Mouse (Mus musculus) CD4-positive, CD25-positive, alpha-beta regulatory T cell, adult 4 months (primary cell): Measurements from ENCODE around the gene Ptgfrn. TPM values are rescaled to one million over a fixed set of nuclear protein-coding genes. Genes with fewer than 3 reads are reported as not detected.

Experiments
- ATAC-seq: one replicate; pipeline ENCODE4 v1.8.0; 2017
- polyA plus RNA-seq, 2 experiments: library from polyadenylated mRNA; unstranded; fragments of 100-300 nt; shearing (Covaris generic); gene quantifications; one replicate each; pipeline ENCODE4 v1.2.1; 2017

Ptgfrn gene
- polyA plus RNA-seq, 2 experiments from 2014 or later = 0.73 to 1.0 TPM

DNA sequence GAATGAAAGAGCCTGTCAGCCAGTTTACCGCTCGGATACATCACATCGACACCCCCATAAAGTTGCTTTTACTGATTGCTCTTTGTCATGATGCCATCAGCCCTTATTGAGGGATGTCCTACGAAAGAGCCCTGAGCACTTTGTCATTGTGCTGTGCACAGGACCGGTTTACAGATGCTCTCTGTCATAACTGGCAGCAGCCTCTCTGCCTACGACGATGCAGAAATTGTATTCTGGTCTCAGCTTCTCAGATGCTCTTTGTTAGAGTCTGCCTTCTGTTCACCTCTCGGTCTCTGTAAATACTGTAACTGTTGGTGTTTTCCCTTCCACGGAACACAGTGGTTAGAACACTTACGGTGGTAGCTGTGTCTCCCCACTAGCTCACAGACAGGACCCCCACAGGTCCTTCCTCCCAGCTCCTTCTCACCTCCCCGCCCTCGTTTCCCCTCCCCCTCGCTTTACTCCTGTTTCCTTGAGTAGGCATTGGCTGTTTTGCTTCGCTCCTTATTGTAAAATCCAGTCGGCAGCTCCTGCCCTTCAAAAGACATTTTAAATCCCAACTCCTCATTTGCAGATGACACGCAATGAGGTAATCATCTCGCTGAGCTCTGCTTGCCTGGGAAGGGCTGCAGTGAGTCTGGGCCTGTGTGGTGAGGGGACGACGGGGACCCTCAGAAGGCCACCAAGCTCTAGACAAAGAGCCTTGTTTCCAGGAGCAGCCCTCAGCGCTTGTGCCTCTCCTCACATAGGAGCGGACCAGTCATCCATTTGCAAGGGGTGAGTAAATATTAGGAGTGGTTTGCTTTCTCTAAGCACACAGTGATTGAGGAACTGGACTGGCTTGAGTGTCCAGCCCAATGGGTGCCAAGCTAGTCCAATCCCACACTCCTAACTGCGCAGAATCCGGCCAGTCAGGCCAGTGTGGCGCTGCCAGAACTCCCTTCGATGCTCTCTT is 6.6 kb upstream of the Ptgfrn start:
- no peak for ATAC-seq

DNA sequence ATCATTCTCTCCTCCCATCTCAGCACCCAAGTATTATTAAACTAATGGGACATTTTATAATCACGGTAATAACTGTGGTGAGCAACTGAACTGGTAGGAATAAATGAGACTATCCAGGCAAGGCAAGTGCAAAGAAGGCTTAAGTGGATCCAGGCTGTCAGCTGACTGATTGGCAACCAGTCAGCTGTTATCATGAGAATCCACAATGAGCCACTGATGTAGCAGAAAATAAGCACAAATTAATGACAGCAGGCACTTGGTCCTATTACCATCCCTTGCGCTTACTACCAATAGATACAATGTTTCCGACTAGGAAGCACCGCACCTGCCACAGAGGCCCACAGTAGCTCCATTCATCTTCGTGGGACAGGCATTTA is 2.4 kb upstream of the Ptgfrn start:
- ATAC-seq = no peak

DNA sequence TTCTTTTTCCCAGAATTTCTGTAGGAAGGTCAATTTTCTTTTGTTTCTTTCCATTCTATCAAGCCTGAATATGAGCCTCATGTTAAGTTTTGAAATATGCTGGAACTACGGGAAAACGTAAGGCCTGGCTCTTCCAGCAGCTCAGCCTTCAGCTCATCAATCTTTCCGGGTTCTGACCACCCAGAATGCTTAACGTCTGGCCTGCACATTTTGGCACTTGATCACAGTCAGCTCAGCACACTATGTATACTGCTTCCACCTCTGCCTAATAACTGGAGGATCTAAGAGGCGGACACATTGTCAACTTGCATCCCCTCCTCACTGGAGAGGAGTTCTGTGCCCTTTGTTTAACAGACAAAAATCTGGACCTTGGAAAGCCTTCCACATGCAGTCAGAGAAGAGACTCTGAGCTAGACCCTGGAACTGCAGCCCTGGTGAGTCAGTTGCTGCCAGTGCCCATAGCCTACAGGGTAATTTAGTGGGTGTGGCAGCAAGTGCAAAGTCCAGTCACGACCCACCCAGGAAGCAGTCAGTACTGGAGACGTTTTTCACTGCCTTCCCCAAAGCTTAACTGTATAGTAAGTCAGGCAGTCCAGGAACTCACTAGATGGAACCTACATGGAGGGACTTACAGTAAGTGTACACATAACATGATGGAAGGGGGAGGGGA is 1.9 kb upstream of the Ptgfrn start:
- ATAC-seq = no peak

DNA sequence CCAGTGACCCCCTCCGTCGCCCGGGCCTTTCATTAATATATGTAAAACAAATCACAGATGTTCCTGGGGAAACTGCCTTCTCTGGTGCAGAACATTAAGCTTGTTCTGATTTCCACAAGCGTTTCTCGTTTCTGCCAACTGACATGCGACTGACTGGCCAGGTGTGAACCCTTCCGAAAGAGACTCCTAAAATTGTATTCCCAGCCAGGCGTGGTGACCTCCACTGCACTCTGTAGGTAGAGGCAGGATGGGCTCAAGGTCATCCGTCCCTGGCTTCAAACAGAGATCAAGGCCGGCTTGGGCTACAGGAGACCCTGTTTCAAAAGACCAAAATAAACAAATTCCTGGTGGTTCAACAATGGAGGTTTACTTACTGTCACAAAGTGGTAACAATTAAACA is 1.2 kb upstream of the Ptgfrn start:
- no peak for ATAC-seq

DNA sequence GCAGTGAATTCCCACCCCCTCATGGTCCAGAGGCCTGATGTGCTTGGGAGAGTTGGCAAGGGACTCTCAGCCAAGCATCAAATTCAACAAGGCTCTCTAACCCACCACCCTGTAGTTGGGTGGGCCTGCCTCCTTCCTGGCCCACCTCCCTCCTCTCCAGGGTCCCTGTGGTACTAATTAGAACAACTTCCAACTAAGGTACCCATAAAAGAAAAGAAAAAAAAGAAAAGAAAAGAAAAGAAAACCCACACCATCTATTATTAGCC is 693 bp upstream of the Ptgfrn start:
- ATAC-seq = no peak

DNA sequence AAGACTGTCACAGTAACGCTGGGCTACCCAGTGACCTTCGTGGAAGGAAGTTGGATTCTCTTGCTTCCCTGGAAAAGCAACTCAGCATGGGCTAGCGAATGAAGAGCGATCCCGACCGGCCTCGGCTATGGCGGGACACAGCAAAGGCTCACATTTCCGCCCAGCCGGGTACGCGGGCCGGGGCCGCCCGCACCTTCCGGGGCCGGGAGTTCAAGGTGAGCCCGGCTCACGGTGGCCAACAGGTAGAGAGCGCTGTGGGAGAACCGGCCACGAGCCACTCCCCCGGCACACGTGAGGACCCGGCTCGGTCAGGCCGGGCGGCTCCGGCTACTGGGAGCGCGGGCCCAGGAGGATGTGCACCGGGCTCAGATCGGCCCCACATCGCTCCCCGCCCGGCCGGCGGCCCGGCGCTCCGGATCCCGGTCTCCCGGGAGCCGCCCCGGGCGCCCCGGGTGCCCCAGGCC is 488 bp downstream of the Ptgfrn start:
- peak; percentile 71 for ATAC-seq

DNA sequence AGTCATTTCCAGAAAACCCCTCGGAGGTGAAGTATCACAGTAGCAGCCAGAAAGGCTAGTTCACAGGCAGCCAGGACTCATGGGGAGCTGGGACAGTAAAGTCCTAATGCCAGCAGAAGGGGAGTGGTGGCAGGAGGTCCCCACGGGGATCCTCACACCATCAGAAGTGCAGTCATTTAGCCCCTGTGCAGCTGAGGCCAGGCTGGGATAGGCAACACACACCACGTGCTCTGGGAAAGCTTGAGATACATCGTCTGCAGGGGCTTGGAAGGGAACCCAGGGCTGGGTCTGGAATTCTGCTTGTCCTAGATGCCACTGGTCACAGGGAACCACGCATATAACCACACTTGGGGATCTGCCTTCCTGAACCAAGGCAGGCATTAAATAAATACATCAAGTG is 1.2 kb downstream of the Ptgfrn start:
- ATAC-seq = no peak

DNA sequence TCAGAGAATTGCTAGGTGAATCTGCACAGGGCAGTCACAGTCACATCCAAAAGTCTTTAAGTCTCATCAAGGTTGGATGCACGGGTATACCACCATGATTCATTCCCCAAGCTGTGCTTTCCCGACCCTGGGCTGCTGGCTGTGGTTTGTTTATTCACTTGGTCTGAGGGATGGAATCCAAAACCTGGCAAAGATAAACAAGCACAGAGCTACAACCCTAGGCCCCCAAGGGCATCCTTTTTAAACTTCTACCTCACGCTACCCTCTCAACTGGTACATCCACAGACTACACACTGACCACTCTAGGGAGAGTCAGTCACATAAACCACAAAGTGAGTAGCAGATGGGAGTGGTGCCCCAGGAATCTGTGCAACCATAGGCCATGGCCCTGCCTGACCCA is 1.8 kb downstream of the Ptgfrn start:
- no peak for ATAC-seq

DNA sequence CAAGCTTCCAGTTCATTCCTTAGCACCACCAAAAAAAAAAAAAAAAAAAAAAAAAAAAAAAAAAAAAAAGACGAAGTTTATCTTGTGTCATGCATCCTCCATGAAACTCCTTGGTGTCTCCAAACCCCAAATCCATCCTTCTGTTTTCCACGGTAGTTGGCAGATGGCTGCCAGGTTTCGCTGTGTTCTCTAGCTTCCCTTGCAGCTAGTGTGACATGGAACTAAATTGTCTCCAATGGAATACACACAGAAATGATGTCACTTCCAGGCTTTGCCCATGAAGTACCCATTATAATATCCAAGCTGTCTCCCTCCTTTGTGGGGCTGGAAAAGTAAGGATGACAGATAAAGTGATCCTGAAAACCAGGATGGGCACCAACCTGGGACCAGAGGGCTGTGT is 3.8 kb downstream of the Ptgfrn start:
- ATAC-seq = no peak

DNA sequence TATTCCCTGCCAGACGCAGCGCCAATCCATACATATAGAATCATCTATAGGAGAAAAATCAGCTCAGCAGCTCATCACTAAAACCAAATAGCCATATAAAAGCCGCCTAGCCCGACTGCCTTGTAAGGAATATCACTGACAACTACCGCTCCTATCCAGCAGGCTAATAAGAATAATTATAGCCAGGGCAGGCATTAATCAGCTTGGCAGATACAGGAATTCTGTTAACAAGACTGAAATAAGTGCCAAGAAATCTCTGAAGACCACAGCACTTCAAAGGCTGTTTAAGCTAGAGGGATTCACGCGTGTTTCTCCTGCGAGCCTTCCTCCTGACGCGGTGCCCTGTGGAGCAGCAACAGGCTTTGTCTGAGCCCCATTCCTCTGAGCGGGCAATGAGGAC is 4.6 kb downstream of the Ptgfrn start:
- ATAC-seq = no peak

DNA sequence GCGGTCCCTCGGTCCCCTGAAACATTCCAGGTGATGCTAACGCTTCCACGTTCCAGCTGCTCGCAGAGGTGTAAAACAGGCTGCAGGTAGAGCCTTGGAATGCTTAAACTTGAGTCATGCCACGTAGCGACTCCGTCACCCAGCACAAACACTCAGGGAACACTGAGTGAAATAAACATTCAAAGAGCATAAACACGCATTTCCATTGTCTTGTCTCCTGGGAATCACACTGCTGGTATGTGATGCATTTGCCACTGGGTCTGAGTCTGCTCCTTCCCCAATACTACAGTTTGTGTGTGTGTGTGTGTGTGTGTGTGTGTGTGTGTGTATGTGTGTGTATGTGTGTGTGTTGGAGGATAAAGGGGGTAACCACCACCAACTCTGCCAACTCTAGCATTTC is 5.2 kb downstream of the Ptgfrn start:
- ATAC-seq = no peak

DNA sequence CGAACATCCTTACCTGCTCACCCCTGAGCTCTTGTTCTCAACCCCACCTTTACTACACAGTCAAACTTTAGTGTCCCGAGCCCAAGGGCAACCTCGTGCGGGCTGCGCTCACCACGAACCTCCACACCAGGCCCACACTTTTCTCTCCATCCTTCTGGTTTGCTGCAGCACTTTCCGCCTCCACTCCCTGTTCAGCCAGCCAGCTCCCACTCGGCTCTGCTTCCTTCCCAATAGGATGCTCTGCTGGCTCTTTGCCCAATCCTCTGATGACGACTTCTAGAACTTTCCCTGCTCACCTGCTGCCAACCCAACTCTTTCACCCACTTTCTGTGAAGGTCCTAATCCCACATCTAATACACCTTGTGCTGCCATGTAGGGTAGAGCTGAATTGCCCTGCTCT is 6.3 kb downstream of the Ptgfrn start:
- ATAC-seq = no peak

DNA sequence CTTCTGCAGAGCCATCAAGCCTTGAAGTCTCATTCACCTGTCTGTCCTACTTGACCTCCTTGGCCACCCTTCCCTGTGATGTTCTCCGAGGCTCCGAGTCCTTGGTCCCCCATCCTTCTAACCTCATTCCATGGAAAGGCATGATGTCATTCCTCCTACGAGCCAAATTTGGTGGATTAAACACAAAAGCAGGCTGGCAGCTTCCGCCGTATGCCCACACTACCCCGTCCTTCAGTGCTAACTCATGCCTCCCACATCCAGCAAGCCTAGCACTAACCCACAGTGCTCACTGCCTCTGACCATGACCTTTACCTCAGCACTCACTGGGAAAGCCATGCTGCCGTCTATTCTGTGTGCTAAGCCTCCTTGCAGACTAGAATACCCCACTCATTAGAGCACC is 8.0 kb downstream of the Ptgfrn start:
- ATAC-seq = no peak

DNA sequence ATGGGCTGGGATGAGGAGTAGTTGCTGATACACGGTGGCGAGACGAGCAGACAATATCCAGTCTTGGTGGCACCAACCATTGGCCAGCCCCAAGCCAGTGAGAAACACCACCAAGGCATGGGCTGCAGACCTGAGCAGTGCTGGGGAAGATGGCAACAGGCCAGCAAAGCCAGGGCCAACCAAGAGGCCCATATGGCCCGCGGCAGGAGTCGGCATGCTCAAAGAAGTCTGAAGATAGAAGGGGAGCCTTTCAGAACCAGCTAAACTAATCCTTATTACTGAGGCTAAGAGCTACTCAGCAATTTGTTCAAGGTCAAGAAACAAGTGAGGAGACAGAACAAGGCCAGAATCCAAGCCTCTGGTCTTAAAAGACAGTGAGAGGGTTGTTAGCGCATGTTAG is 8.9 kb downstream of the Ptgfrn start:
- ATAC-seq = no peak

DNA sequence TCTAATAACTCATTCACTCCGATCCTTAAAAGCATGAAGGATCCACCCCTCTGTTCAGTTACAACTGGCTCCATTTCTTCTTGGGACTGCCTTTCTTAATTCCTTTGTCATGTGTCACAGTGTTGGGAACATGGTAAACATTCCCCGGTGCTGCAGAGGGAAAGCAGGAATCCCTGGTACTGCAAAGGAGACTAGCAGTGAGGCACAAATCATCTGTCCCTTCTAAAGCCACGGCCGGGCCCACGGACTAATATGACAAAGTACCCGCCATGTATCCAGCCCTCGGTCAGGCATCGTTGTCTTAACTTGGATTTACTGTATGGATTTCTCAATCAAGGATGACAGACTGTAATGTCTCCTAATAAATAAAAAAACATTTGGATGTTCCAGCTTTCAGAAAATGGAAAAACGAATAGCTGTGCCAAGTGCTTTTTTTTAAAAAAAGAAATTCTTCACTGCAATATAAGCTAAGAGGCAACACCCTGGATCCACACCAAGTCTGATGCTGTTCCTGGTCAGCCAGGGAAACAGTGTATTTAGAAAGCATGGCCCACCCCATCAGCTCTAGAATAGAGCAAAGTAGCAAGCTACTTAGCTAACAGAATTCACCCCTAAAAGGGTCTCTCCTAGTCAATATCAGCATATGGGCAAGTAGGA is 10.2 kb downstream of the Ptgfrn start:
- no peak for ATAC-seq

DNA sequence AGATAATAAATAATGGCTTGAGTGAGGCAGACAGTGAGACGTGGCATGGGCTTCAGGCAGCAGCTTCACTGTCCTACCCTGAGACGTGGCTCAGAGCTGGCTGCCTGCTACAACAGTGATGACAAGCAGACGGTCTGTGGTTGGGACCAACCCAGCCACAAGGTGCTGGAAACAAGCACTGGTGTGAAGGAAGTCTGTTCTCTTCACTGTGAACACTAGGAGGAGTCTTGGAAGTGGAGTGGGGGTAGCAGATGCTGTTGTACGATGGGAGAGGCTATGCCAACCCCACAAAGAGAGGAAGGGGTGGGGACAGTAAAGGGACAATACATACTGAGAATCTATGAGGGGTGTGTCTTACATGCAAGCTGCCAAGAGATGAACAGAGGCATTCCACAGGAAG is 12.0 kb downstream of the Ptgfrn start:
- no peak for ATAC-seq

DNA sequence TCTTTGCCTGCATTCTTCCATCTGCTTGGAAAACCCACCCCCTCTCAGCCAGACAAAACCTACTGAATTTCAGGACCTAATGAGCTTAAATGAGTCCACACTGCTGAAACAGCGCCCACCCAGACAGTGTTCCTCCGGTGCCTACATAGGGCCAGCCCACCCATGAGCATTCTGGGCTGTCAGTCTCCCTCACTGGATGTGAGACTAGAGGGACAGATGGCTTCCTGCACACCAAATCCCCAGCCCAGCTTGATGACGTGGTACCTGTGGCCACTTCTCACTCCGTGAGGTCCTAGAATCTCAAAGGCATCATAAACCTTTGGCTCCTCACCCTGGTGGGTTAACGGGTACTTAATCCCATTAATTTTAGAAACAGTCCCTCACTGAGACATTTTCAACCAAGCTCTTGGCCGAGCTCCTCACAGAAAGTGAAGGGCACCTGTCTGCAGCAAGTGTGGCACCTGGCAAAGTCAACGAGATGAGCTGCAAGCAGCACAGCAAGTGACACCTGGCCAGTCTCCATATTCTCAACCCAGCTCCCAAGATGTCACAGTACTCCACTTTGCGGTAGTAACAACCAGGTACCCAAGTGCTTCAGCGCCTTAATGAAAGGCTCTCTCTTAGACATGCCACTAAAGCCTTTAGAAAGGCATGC is 12.8 kb downstream of the Ptgfrn start:
- no peak for ATAC-seq

DNA sequence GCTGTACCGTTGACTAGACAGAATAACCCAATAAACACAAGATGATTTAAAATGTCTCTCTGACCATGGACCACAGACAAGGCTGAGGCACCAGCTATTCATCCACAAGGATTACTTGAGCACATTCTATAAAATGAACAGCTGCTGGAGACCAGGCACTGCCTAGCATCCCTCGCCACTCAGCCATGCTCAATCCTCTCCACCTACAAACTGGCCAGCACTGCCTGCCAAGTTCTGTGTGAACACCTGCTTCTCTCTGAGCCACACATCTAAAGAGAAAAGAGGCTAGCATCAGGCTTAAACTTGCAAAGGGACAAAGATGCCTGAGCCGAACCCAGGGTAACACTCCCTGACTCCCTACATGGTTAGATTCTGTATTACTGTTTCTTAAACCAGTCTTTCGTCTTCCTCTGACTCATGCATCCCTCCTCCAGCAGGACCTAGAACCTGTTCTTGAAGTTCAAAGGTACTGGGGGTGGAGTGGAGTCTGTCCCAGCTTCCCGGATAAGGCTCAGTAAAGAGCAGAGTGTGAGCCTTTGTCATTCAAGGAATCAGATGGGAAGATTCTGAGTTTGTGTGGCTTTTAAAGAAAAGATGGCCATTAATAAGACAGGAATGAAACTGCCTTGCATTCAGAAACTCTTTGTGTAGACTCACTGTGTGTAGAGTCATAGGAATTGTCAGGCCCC is 14.2 kb downstream of the Ptgfrn start:
- no peak for ATAC-seq

DNA sequence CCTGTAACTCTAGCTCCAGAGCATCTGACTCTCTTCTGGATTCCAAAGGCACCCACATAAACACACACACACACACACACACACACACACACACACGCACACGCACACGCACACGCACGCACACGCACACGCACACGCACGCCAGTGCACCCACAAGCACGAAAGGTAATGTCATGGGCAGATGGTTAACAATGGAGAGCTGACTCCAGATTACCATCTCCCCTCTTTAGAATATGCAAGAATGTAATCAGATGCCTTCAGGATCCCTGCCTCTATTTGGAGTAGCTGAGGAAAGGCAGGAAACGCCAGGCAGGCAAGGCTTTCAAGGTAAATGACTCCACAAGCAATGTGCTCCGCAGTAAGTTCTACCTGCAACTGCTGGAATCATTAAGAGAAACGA is 17.9 kb downstream of the Ptgfrn start:
- no peak for ATAC-seq

DNA sequence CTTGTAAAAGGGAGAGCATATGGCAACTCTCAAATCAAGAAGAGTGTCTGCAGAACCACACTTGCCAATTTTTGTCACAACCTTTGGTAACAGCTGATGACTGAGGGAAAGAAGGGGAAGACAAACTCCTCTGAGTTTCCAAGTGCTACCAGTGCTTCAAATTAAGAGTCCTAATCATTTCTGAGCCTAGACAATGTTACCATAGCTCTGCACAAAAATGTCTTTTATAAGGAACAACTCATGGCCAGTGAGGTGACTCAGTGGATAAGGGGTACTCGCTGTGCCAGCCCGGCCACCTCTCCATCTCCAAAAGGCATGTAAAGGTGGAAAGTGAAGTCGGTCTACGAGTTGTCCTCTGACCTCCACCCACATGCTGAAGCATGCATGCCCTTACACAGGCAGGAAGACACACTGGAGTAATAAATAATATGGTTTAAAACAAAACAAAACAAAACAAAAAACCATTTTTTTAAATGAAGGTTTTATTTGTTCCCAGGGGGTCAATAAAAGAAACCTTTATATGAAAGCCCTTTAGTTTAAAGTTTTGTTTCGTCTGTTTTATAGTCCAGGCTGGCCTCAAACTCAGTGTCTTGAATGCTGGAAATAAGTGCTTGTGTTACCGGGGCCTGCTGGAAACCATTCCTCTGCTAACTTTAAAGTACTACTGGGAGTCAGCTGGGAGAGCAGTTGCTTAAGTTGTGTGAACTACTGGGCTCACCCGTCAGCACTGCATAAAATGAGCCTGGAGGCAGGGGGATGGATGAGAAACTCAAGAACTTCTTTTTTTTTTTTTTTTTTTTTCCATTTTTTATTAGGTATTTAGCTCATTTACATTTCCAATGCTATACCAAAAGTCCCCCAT is 23.3 kb downstream of the Ptgfrn start:
- ATAC-seq = no peak

DNA sequence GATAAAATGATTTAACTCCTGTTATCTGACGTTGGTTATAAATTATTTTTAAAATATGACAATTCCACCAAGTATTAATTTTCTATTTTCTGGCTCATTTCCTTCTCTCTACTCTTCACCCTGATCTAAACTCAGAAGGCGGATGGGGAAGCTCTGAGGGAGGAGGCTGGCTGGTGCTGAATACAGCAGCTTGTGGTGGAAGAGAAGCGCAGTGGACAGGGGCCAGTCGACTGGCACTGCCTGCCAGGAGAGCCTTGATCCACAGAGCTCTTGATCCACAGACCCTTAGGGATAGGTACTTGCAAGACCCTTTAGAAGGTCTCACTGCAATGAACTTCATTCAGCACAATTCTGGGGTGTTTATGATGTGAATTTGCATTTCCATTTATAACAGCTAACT is 29.2 kb downstream of the Ptgfrn start:
- no peak for ATAC-seq

DNA sequence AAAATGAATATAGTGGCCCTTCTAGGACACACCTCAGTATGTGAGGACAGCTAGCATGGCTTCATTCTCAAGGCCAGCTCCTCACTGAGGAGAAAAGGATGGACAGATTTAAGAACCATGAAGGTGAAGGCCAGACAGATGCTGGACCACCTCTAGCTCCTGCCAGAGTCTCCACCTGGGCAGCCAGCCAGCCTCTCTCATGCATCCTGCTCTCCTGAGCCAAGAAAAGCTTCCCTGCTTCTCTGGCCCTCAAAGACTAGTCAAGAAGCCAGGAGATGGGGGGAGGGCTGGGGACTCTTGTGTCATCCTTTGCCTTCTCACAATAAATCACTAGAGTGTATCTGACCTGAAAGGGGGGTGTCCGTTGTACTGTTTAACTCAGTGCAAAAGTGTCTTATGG is 31.7 kb downstream of the Ptgfrn start:
- no peak for ATAC-seq
